In genomic region chr3:18715776-18716175, GRCm38 (mm10) we compare ENCODE assay signal across 10 mouse cellular contexts.
DNase-seq lines count a peak whose midpoint lies in the region; ATAC-seq lines count a peak whose summit lies in the region.
"Had no signal": no experiment of that assay in that cellular context is flagged by ENCODE, and none has a peak within 500 bp of the region (broad histone marks: within the 10 kb centered on the region; RNA-seq: fewer than 3 reads in every experiment).

No protein-coding gene starts in this region.

- H3K9ac ChIP-seq in hindbrain, embryonic 15.5 days, result no peak overlapping the region
- no peak overlapping the region for H3K9ac ChIP-seq in hindbrain, embryonic 12.5 days
- H3K9ac ChIP-seq: liver, postnatal 0 days; neural tube, embryonic 12.5 days had no signal

- no peaks in the 10 kb centered on the region for H3K27me3 ChIP-seq in hindbrain, embryonic 15.5 days
- no peaks in the 10 kb centered on the region for H3K27me3 ChIP-seq in hindbrain, embryonic 12.5 days
- H3K27me3 ChIP-seq: neural tube, embryonic 12.5 days had no signal

- no peak overlapping the region for H3K4me3 ChIP-seq in hindbrain, embryonic 15.5 days
- no peak overlapping the region for H3K4me3 ChIP-seq in hindbrain, embryonic 12.5 days
- H3K4me3 ChIP-seq: neural tube, embryonic 12.5 days had no signal

- H3K36me3 ChIP-seq in hindbrain, embryonic 15.5 days, result no peaks in the 10 kb centered on the region
- H3K36me3 ChIP-seq in hindbrain, embryonic 12.5 days, result no peaks in the 10 kb centered on the region
- H3K36me3 ChIP-seq: neural tube, embryonic 12.5 days had no signal

- no peak overlapping the region for H3K27ac ChIP-seq in hindbrain, embryonic 15.5 days (replicated peaks)
- no peak overlapping the region for H3K27ac ChIP-seq in hindbrain, embryonic 12.5 days
- H3K27ac ChIP-seq: neural tube, embryonic 12.5 days had no signal

- no peaks in the 10 kb centered on the region for H3K9me3 ChIP-seq in hindbrain, embryonic 15.5 days
- no peaks in the 10 kb centered on the region for H3K9me3 ChIP-seq in hindbrain, embryonic 12.5 days (replicated peaks)
- H3K9me3 ChIP-seq: neural tube, embryonic 12.5 days had no signal

- peak; percentile 86 for ATAC-seq in hindbrain, embryonic 15.5 days (ENCODE audit: low FRiP score, low read depth)
- ATAC-seq in hindbrain, embryonic 12.5 days (ENCODE audit: low FRiP score), result no peak
- ATAC-seq: liver, postnatal 0 days had no signal

- no peak overlapping the region for H3K4me2 ChIP-seq in hindbrain, embryonic 15.5 days
- H3K4me2 ChIP-seq in hindbrain, embryonic 12.5 days (replicated peaks), result no peak overlapping the region
- H3K4me2 ChIP-seq: neural tube, embryonic 12.5 days had no signal

- 53% methylated on average over 5 of the region's 5 CpGs for WGBS in hindbrain, embryonic 15.5 days
- 83% methylated on average over 5 of the region's 5 CpGs for WGBS in hindbrain, embryonic 12.5 days

- peak; percentile 10 for DNase-seq in cerebellum, adult 9-10 months
- no peak for DNase-seq in cerebellum, adult 11-12 months
- DNase-seq in fibroblast of lung, adult 2 months (ENCODE audit: low read depth), result peak; percentile 53
- peak; percentile 39 for DNase-seq in lung, postnatal 14 days
- DNase-seq in ovary, postnatal 14 days (ENCODE audit: low spot score), result no peak
- no peak for DNase-seq in thymus, postnatal 0 days (ENCODE audit: low spot score)
- DNase-seq: liver, postnatal 0 days had no signal

- no peaks in the 10 kb centered on the region for H3K4me1 ChIP-seq in hindbrain, embryonic 15.5 days (replicated peaks)
- H3K4me1 ChIP-seq in hindbrain, embryonic 12.5 days, result no peaks in the 10 kb centered on the region
- H3K4me1 ChIP-seq: neural tube, embryonic 12.5 days had no signal

Comparison
In these comparisons a context has a peak if more than half of its experiments do, and no peak if none do; other contexts are left out.
1. DNase-seq: peak in cerebellum, adult 9-10 months (single experiment), fibroblast of lung, adult 2 months (single experiment) and lung, postnatal 14 days (single experiment); none in cerebellum, adult 11-12 months (single experiment), ovary, postnatal 14 days (single experiment) and thymus, postnatal 0 days (single experiment).